Mouse (Mus musculus): ENCODE data around the gene Cyp26b1.

DNA sequence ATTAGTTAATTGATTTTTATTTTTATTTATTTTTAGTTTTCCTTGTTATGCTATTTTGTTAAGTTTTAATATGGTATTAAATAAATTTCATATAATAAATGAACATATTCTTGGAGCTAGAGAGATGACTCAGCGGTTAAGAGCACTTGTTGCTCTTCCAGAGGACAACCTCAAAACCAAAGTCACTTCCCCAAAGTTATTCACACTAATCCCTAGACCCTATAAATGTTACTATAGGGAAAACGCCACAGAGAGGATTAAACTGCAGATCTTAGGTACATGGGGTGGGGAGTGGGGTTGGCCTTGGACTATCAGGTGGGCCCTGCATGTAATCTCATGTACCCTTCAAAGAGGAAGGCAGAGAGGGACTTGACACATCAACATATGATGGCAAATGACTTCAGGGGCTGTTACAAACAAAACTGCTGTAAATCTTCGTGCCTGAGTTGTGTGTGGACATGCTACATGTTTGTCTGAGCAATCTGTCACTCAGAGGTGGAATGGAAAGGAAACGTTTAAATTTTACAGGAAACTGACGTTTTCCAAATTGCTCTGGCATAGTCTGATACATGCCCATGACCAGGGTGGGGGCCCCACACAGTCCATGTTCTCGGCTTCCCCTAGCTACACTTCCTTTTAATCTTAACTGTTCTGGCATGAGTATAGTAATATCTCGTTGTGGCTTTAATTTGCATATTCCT lies 68.7 kb downstream of the Cyp26b1 start:
- TF ChIP-seq CTCF (IDR thresholded peaks at IDR 0.05; ENCODE audit: borderline replicate concordance, control insufficient read depth, extremely low read depth, insufficient read depth, low read length, poor library complexity): no peak
- no peak for TF ChIP-seq POLR2A (IDR thresholded peaks at IDR 0.05; ENCODE audit: control insufficient read depth, extremely low read depth, insufficient read depth, low read length, poor library complexity)

Data from thymus, adult 2 months (tissue).